Mouse (Mus musculus) heart, adult 2 months (tissue): Measurements from ENCODE around the gene Castor1. TPM values are rescaled to one million over a fixed set of nuclear protein-coding genes. Genes with fewer than 3 reads are reported as not detected.

Experiments
- DNase-seq, 2 experiments: peaks; one replicate each; pipeline ENCODE4 v3.0.0; 2021
- H3K27ac ChIP-seq: fragments of 200-600 bp; 2 replicates; pipeline ENCODE4 v1.8.1; 2022
- H3K27me3 ChIP-seq: fragments of 200-500 bp; 2 replicates; pipeline ENCODE4 v1.6.1; 2012; ENCODE audit warnings: mild to moderate bottlenecking, low read length, inconsistent platforms, mixed read lengths; ENCODE audit not compliant: control insufficient read depth, insufficient read depth
- H3K36me3 ChIP-seq: fragments of 200-500 bp; 2 replicates; pipeline ENCODE4 v1.6.1; 2012; ENCODE audit warnings: low read length, inconsistent platforms; ENCODE audit not compliant: control insufficient read depth, insufficient read depth
- H3K4me1 ChIP-seq: fragments of 200-500 bp; 2 replicates; pipeline ENCODE4 v1.6.1; 2011; ENCODE audit warnings: low read length; ENCODE audit not compliant: control insufficient read depth, insufficient read depth
- H3K4me3 ChIP-seq: fragments of 200-600 bp; 2 replicates; pipeline ENCODE4 v1.8.1; 2022
- H3K79me2 ChIP-seq: fragments of 200-500 bp; replicated peaks from 2 replicates; pipeline ENCODE4 v1.6.1; 2012; ENCODE audit warnings: mild to moderate bottlenecking, inconsistent platforms, low read length, moderate library complexity, mixed read lengths; ENCODE audit not compliant: control insufficient read depth, insufficient read depth
- H3K9ac ChIP-seq: fragments of 200-500 bp; 2 replicates; pipeline ENCODE4 v1.6.1; 2012; ENCODE audit warnings: low read depth, mild to moderate bottlenecking, control low read depth, inconsistent platforms, low read length, mixed read lengths
- CTCF ChIP-seq: fragments of 200-600 bp; IDR thresholded peaks from 2 replicates; pipeline ENCODE4 v1.8.1; 2022; ENCODE audit warnings: antibody characterized with exemption, mild to moderate bottlenecking, moderate library complexity
- EP300 ChIP-seq: fragments of 200-500 bp; IDR thresholded peaks from 2 replicates; pipeline ENCODE4 v1.6.1; 2011; ENCODE audit warnings: low read depth, low read length, control low read depth; ENCODE audit not compliant: insufficient read depth
- POLR2A ChIP-seq: fragments of 200-500 bp; IDR thresholded peaks from 2 replicates; pipeline ENCODE4 v1.6.1; 2011; ENCODE audit warnings: mild to moderate bottlenecking, low read depth, low read length, control low read depth; ENCODE audit not compliant: insufficient read depth
- WGBS: fragments of 180-500 bp; shearing (Covaris S2); methylation state at CpG from one replicate; pipeline ENCODE4 v1.1.7; 2018; 5-methylcytosine and 5-hydroxymethylcytosine counted together
- intact Hi-C: fragments of 180-260 bp; cut with DNase I; formaldehyde crosslinking; loops from one replicate; pipeline ENCODE4 v1.15.1; 2025
- polyA plus RNA-seq: library from polyadenylated mRNA; depleted of rRNA; stranded (reverse); fragments of >200 nt; gene quantifications from 2 replicates; pipeline ENCODE4 v1.2.3, GENCODE M21; 2012
- total RNA-seq, 2 experiments: library from RNA; stranded (reverse); gene quantifications; 2 replicates each; pipeline ENCODE4 v1.2.3; 2021

Castor1 gene
- total and polyA plus RNA-seq, 3 experiments, result 4.0 to 13.5 (median 5.9) TPM

GRCm38 (mm10) chr11:4192757-4193156 is 25.3 kb upstream of the Castor1 start:
- Histone ChIP-seq H3K79me2 (peaks cover 2% of the 10 kb centered on the region; the same call in 1 of the 2 replicates), H3K9ac (no peak overlapping the region), H3K4me1 (peaks cover 45% of the 10 kb centered on the region), H3K4me3 (no peak overlapping the region), H3K27ac (no peak overlapping the region; the same call in 1 of the 2 replicates), H3K36me3 (peaks cover 18% of the 10 kb centered on the region), H3K27me3 (no peaks in the 10 kb centered on the region)
- WGBS, result 77% methylated on average over 3 of the region's 3 CpGs
- no peak for TF ChIP-seq POLR2A
- no peak for TF ChIP-seq CTCF
- TF ChIP-seq EP300, result no peak
- peak in 1 of 2 experiments; percentile 16 for DNase-seq
- intact Hi-C loops, result no loop called here

DNA sequence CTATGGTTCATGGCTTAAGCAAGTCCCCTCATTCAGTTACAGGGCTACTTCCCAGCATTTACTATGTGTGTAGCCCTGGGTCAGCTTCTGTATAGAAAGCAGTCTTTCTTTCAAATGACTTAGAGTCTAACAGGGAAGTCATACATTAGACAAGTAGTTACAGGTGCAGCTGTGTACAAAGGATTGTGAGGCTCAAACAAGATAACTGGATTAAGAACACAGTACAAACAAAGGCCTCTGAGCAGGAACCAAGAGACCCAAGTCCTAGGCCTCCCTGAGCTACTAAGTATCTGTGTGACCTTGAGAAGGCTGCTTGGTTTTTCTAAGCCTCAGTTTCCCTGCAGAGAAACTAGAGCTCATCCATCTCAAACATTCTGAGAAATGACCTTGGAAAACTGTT is 24.6 kb upstream of the Castor1 start:
- H3K27ac ChIP-seq, result no peak overlapping the region
- TF ChIP-seq CTCF (no peak), EP300 (no peak), POLR2A (no peak)
- H3K4me3 ChIP-seq, result no peak overlapping the region
- DNase-seq, result no peak
- H3K9ac ChIP-seq, result no peak overlapping the region
- H3K27me3 ChIP-seq, result no peaks in the 10 kb centered on the region
- H3K4me1 ChIP-seq, result peaks cover 44% of the 10 kb centered on the region
- peaks cover 15% of the 10 kb centered on the region for H3K36me3 ChIP-seq
- intact Hi-C loops, result no loop called here
- peaks cover 2% of the 10 kb centered on the region; the same call in 1 of the 2 replicates for H3K79me2 ChIP-seq

GRCm38 (mm10) chr11:4195597-4196031 is 22.4 kb upstream of the Castor1 start:
- peaks cover 31% of the 10 kb centered on the region for H3K4me1 ChIP-seq
- TF ChIP-seq EP300 (no peak), CTCF (no peak), POLR2A (no peak)
- intact Hi-C loops, result no loop called here
- no peak overlapping the region for H3K9ac ChIP-seq
- 71% methylated on average over 3 of the region's 3 CpGs for WGBS
- H3K4me3 ChIP-seq, result no peak overlapping the region
- peaks cover 2% of the 10 kb centered on the region; the same call in 1 of the 2 replicates for H3K79me2 ChIP-seq
- no peaks in the 10 kb centered on the region for H3K27me3 ChIP-seq
- H3K27ac ChIP-seq, result no peak overlapping the region; the same call in 1 of the 2 replicates
- H3K36me3 ChIP-seq, result peaks cover 12% of the 10 kb centered on the region
- DNase-seq, result peak; percentile 17 to 47

DNA sequence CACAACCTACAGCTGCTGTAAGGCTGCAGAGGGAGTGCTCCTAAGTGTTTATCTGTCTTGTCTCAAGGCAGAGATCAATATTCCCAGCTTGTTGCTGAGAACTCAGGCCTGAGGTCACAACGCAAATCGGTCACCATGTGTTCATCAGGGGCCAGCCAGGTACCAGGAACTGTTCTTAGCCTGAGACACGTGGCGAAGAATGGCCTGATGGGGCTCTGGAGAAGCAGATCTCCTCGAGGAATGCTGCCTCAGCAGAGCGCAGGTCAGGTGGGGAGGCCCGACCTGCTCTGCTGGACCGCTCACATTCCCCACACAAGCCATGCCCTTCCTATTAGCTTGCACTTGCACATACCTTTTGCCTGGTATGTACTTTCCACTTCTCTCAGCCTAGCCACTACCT is 21.4 kb upstream of the Castor1 start:
- H3K4me1 ChIP-seq, result peaks cover 26% of the 10 kb centered on the region
- H3K9ac ChIP-seq, result no peak overlapping the region
- TF ChIP-seq POLR2A (no peak), CTCF (no peak), EP300 (no peak)
- peak in 1 of 2 experiments; percentile 17 for DNase-seq
- peaks cover 12% of the 10 kb centered on the region for H3K36me3 ChIP-seq
- 82% methylated on average over 8 of the region's 8 CpGs for WGBS
- peaks cover 2% of the 10 kb centered on the region; the same call in 1 of the 2 replicates for H3K79me2 ChIP-seq
- peak overlapping the region; percentile 36; the same call in 1 of the 2 replicates for H3K27ac ChIP-seq
- H3K27me3 ChIP-seq, result no peaks in the 10 kb centered on the region
- intact Hi-C loops, result no loop called here
- no peak overlapping the region for H3K4me3 ChIP-seq

- Histone ChIP-seq H3K4me1 (peaks cover 23% of the 10 kb centered on the region), H3K36me3 (peaks cover 11% of the 10 kb centered on the region), H3K9ac (no peak overlapping the region), H3K79me2 (peaks cover 2% of the 10 kb centered on the region; the same call in 1 of the 2 replicates), H3K4me3 (no peak overlapping the region), H3K27ac (peak overlapping the region; percentile 36), H3K27me3 (no peaks in the 10 kb centered on the region)
- 33% methylated on average over 1 of the region's 1 CpGs for WGBS
- DNase-seq, result peak; percentile 44 to 49
- TF ChIP-seq CTCF (no peak), POLR2A (no peak), EP300 (no peak)
- intact Hi-C loops, result no loop called here
Observed at GRCm38 (mm10) chr11:4197691-4198090, 20.3 kb upstream of the Castor1 start.

DNA sequence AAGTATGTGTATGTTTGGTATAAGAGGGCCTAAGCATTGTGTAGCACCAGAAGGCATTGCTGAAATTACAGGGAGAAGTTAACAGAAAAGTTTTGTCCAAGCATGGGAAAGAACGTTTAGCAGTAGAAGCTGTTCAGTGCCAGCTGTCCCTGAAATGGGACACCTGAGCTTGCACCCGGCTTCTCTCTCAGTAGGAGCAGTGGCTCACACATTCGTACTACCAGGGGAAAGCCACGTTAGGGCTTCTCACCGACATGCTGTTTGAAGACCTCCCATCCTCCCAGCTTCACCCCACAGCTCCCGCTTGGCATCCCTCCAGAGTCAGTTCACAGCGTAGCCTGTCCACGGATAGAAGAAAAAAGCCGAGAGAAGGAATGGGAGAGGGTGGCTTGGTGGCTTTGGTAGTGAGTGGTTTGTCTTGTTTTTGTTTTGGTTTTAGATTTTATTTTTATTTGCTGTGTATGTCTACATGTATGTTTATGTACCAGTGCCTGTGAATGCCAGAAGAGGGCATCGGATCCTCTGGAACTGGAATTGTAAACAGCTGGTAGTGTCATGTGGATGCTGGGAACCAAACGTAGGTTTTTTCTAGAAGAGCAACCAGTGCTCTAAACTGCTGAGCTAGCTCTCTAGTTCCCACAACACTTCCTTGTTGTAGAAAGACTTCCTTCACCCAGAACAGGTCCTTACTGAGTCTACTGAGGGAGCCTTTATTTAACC is 15.9 kb upstream of the Castor1 start:
- intact Hi-C loops, result loop anchor here (2.0 kb wide), 1 partner anchor 17 kb away; the partner anchor contains the start of gene Castor1
- H3K27ac ChIP-seq, result peak overlapping the region; percentile 84
- TF ChIP-seq CTCF (peak; percentile 30), POLR2A (no peak), EP300 (no peak)
- H3K4me3 ChIP-seq, result no peak overlapping the region
- no peak overlapping the region for H3K9ac ChIP-seq
- peak in 1 of 2 experiments; percentile 40 for DNase-seq
- H3K4me1 ChIP-seq, result peaks cover 32% of the 10 kb centered on the region
- H3K27me3 ChIP-seq, result no peaks in the 10 kb centered on the region
- peaks cover 2% of the 10 kb centered on the region; the same call in 1 of the 2 replicates for H3K79me2 ChIP-seq
- peaks cover 10% of the 10 kb centered on the region for H3K36me3 ChIP-seq
- WGBS, result 70% methylated on average over 11 of the region's 11 CpGs
